Mouse (Mus musculus): ENCODE measurements around the gene Fat2. TPM values are rescaled to one million over a fixed set of nuclear protein-coding genes. Genes with fewer than 3 reads are reported as not detected.

The Fat2 gene
- total and polyA plus RNA-seq, 2 experiments from 2014 or later = 0.04 to 4.2 TPM

GRCm38 (mm10) chr11:55364662-55365061 is 28.3 kb upstream of the Fat2 start:
- Histone ChIP-seq H3K4me3 (ENCODE audit: low read depth, low read length) (no peak overlapping the region), H3K27me3 (ENCODE audit: insufficient read depth, low read length) (no peaks in the 10 kb centered on the region), H3K36me3 (ENCODE audit: insufficient read depth, low read length) (no peaks in the 10 kb centered on the region), H3K9me3 (ENCODE audit: low read length) (no peaks in the 10 kb centered on the region), H3K4me1 (ENCODE audit: insufficient read depth, low read length) (no peaks in the 10 kb centered on the region), H3K27ac (ENCODE audit: low read depth, low read length) (no peak overlapping the region), H3K9ac (replicated peaks; ENCODE audit: low read length, poor library complexity, severe bottlenecking) (no peak overlapping the region), H3K4me2 (ENCODE audit: low read depth, low read length, poor library complexity, severe bottlenecking) (no peak overlapping the region)
- 80% methylated on average over 3 of the region's 3 CpGs for WGBS
- ATAC-seq (ENCODE audit: low FRiP score) = no peak
- no peak for TF ChIP-seq CTCF (IDR thresholded peaks at IDR 0.05)
- no peak for DNase-seq (ENCODE audit: low spot score)

- H3K27ac ChIP-seq (ENCODE audit: low read depth, low read length) = no peak overlapping the region
- H3K27me3 ChIP-seq (ENCODE audit: insufficient read depth, low read length) = no peaks in the 10 kb centered on the region
- DNase-seq (ENCODE audit: low spot score) (no peak), ATAC-seq (ENCODE audit: low FRiP score) (no peak)
- H3K9ac ChIP-seq (replicated peaks; ENCODE audit: low read length, poor library complexity, severe bottlenecking) = no peak overlapping the region
- no peak for TF ChIP-seq CTCF (IDR thresholded peaks at IDR 0.05)
- H3K4me1 ChIP-seq (ENCODE audit: insufficient read depth, low read length) = no peaks in the 10 kb centered on the region
- 78% methylated on average over 15 of the region's 15 CpGs for WGBS
- no peaks in the 10 kb centered on the region for H3K9me3 ChIP-seq (ENCODE audit: low read length)
- H3K36me3 ChIP-seq (ENCODE audit: insufficient read depth, low read length) = no peaks in the 10 kb centered on the region
- H3K4me3 ChIP-seq (ENCODE audit: low read depth, low read length) = no peak overlapping the region
- no peak overlapping the region for H3K4me2 ChIP-seq (ENCODE audit: low read depth, low read length, poor library complexity, severe bottlenecking)
Measured at GRCm38 (mm10) chr11:55358094-55358783, 21.9 kb upstream of the Fat2 start.

- H3K9ac ChIP-seq (replicated peaks; ENCODE audit: low read length, poor library complexity, severe bottlenecking) = no peak overlapping the region
- 92% methylated on average over 2 of the region's 2 CpGs for WGBS
- H3K4me2 ChIP-seq (ENCODE audit: low read depth, low read length, poor library complexity, severe bottlenecking) = no peak overlapping the region
- H3K4me1 ChIP-seq (ENCODE audit: insufficient read depth, low read length) = no peaks in the 10 kb centered on the region
- no peak overlapping the region for H3K27ac ChIP-seq (ENCODE audit: low read depth, low read length)
- TF ChIP-seq CTCF (IDR thresholded peaks at IDR 0.05) = no peak
- H3K9me3 ChIP-seq (ENCODE audit: low read length) = no peaks in the 10 kb centered on the region
- no peaks in the 10 kb centered on the region for H3K27me3 ChIP-seq (ENCODE audit: insufficient read depth, low read length)
- DNase-seq (ENCODE audit: low spot score) (no peak), ATAC-seq (ENCODE audit: low FRiP score) (no peak)
- no peaks in the 10 kb centered on the region for H3K36me3 ChIP-seq (ENCODE audit: insufficient read depth, low read length)
- no peak overlapping the region for H3K4me3 ChIP-seq (ENCODE audit: low read depth, low read length)
Measured at GRCm38 (mm10) chr11:55356846-55357245, 20.5 kb upstream of the Fat2 start.

- H3K9me3 ChIP-seq (ENCODE audit: low read length) = no peaks in the 10 kb centered on the region
- ATAC-seq (ENCODE audit: low FRiP score) (no peak; the same call in 1 of the 2 replicates), DNase-seq (ENCODE audit: low spot score) (peak; percentile 84)
- H3K36me3 ChIP-seq (ENCODE audit: insufficient read depth, low read length) = no peaks in the 10 kb centered on the region
- 79% methylated on average over 11 of the region's 11 CpGs for WGBS
- no peak overlapping the region for H3K27ac ChIP-seq (ENCODE audit: low read depth, low read length)
- no peak overlapping the region for H3K4me2 ChIP-seq (ENCODE audit: low read depth, low read length, poor library complexity, severe bottlenecking)
- H3K4me1 ChIP-seq (ENCODE audit: insufficient read depth, low read length) = no peaks in the 10 kb centered on the region
- no peak overlapping the region for H3K4me3 ChIP-seq (ENCODE audit: low read depth, low read length)
- no peaks in the 10 kb centered on the region for H3K27me3 ChIP-seq (ENCODE audit: insufficient read depth, low read length)
- no peak overlapping the region for H3K9ac ChIP-seq (replicated peaks; ENCODE audit: low read length, poor library complexity, severe bottlenecking)
- no peak for TF ChIP-seq CTCF (IDR thresholded peaks at IDR 0.05)
Measured at GRCm38 (mm10) chr11:55341961-55342371, 5.6 kb upstream of the Fat2 start.

- Histone ChIP-seq H3K9me3 (ENCODE audit: low read length) (no peaks in the 10 kb centered on the region), H3K4me1 (ENCODE audit: insufficient read depth, low read length) (no peaks in the 10 kb centered on the region), H3K4me3 (ENCODE audit: low read depth, low read length) (no peak overlapping the region), H3K27ac (ENCODE audit: low read depth, low read length) (no peak overlapping the region), H3K9ac (replicated peaks; ENCODE audit: low read length, poor library complexity, severe bottlenecking) (no peak overlapping the region), H3K4me2 (ENCODE audit: low read depth, low read length, poor library complexity, severe bottlenecking) (no peak overlapping the region), H3K27me3 (ENCODE audit: insufficient read depth, low read length) (no peaks in the 10 kb centered on the region), H3K36me3 (ENCODE audit: insufficient read depth, low read length) (no peaks in the 10 kb centered on the region)
- WGBS = 80% methylated on average over 2 of the region's 2 CpGs
- ATAC-seq (ENCODE audit: low FRiP score) = no peak
- no peak for DNase-seq (ENCODE audit: low spot score)
- TF ChIP-seq CTCF (IDR thresholded peaks at IDR 0.05) = no peak
Measured at GRCm38 (mm10) chr11:55340789-55341188, 4.4 kb upstream of the Fat2 start.

DNA sequence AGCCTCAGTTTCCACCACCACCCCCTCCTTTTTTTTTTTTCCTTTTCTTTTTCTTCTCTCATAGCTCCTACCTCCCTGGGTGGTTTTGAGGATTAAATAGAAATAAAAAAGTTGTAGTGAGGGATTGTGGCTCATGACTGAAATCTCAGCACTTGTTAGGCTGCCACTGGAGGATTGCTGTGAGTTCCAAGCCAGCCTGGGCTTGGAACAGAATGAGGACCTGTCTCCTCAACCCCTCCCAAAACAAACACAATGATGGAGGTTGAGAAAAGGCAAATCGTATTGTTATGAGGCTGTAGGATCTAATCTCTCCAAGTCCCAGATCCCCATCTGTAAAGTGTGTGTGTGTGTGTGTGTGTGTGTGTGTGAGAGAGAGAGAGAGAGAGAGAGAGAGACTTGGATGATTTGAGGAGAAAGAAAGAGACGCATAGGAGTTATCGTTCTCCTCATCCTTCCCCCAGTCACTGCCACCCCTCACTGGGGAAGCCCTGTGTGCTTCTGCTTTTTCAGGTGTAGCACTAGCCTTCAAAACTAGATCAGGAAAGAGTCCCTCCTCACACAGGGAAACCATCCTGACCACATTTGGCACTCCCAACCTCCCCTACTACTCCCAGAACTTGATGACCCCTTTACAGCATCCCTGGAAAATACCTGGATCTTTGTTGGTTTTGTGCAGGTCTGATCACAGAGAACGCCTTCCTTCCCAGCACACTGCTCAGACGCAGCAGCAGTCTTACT is 837 bp upstream of the Fat2 start:
- ATAC-seq (ENCODE audit: low FRiP score) (no peak), DNase-seq (ENCODE audit: low spot score) (no peak)
- H3K4me1 ChIP-seq (ENCODE audit: insufficient read depth, low read length) = no peaks in the 10 kb centered on the region
- TF ChIP-seq CTCF (IDR thresholded peaks at IDR 0.05) = no peak
- no peaks in the 10 kb centered on the region for H3K9me3 ChIP-seq (ENCODE audit: low read length)
- H3K9ac ChIP-seq (replicated peaks; ENCODE audit: low read length, poor library complexity, severe bottlenecking) = no peak overlapping the region
- H3K27me3 ChIP-seq (ENCODE audit: insufficient read depth, low read length) = no peaks in the 10 kb centered on the region
- WGBS = 80% methylated on average over 5 of the region's 5 CpGs
- H3K27ac ChIP-seq (ENCODE audit: low read depth, low read length) = no peak overlapping the region
- H3K4me3 ChIP-seq (ENCODE audit: low read depth, low read length) = no peak overlapping the region
- H3K36me3 ChIP-seq (ENCODE audit: insufficient read depth, low read length) = no peaks in the 10 kb centered on the region
- H3K4me2 ChIP-seq (ENCODE audit: low read depth, low read length, poor library complexity, severe bottlenecking) = no peak overlapping the region
